Mouse (Mus musculus) embryonic facial prominence, embryonic 13.5 days (tissue): ENCODE measurements around the gene Slc9a7. TPM values are rescaled to one million over a fixed set of nuclear protein-coding genes. Genes with fewer than 3 reads are reported as not detected.
A peak's percentile ranks its signal among the peaks of the same experiment; 100 is the strongest.

Source experiments
- ATAC-seq: fragments of 200-750 bp; cut with Nextera tagmentation; 2 replicates; pipeline ENCODE4 v1.8.0; 2017; ENCODE audit warnings: low read depth; ENCODE audit not compliant: insufficient number of reproducible peaks, insufficient read depth, low FRiP score, low TSS enrichment
- H3K27ac ChIP-seq: fragments of 300-500 bp; sonication (generic); 2 replicates; pipeline ENCODE4 v1.5.1; 2015; ENCODE audit warnings: moderate library complexity, mild to moderate bottlenecking, inconsistent platforms
- H3K27me3 ChIP-seq: fragments of 300-500 bp; sonication (generic); 2 replicates; pipeline ENCODE4 v1.6.1; 2015; ENCODE audit warnings: mild to moderate bottlenecking, inconsistent platforms
- H3K36me3 ChIP-seq: fragments of 300-500 bp; sonication (generic); 2 replicates; pipeline ENCODE4 v1.6.1; 2015; ENCODE audit warnings: mild to moderate bottlenecking, inconsistent platforms
- H3K4me1 ChIP-seq: fragments of 300-500 bp; sonication (generic); 2 replicates; pipeline ENCODE4 v1.6.1; 2015; ENCODE audit warnings: inconsistent platforms
- H3K4me2 ChIP-seq: fragments of 300-500 bp; sonication (generic); 2 replicates; pipeline ENCODE4 v1.6.1; 2015; ENCODE audit warnings: moderate library complexity, mild to moderate bottlenecking, inconsistent platforms
- H3K4me3 ChIP-seq: fragments of 300-500 bp; sonication (generic); 2 replicates; pipeline ENCODE4 v1.5.1; 2015; ENCODE audit warnings: mild to moderate bottlenecking, inconsistent platforms
- H3K9ac ChIP-seq: fragments of 300-500 bp; sonication (generic); 2 replicates; pipeline ENCODE4 v1.6.1; 2015; ENCODE audit warnings: mild to moderate bottlenecking, inconsistent platforms
- H3K9me3 ChIP-seq: fragments of 300-500 bp; sonication (generic); 2 replicates; pipeline ENCODE4 v1.6.1; 2016; ENCODE audit warnings: inconsistent platforms
- WGBS: fragments of 180-500 bp; shearing (Covaris S2); methylation state at CpG from one replicate; pipeline ENCODE4 v1.1.7; 2015; ENCODE audit warnings: mixed read lengths; 5-methylcytosine and 5-hydroxymethylcytosine counted together
- polyA plus RNA-seq: library from polyadenylated mRNA; unstranded; fragments of >200 nt; fragmentation: Nextera tagmentation; extraction: Ambion mirVana; gene quantifications from 2 replicates; pipeline ENCODE4 v1.2.1, GENCODE M21; 2015

Slc9a7 gene
- polyA plus RNA-seq: 0.60 and 1.4 TPM in 2 replicates

GRCm38 (mm10) chrX:20291282-20292039 is at the start of gene Slc9a7:
Gene Slc9a7 (minus strand): TSS chrX:20291807.
- Histone ChIP-seq H3K4me2 (peak within 1 kb of the TSS; percentile 76), H3K4me3 (peak within 1 kb of the TSS; percentile 56), H3K27ac (no peak within 1 kb of the TSS), H3K9me3 (no peaks in the 10 kb centered on the region), H3K4me1 (no peaks in the 10 kb centered on the region), H3K27me3 (peaks cover 15% of the 10 kb centered on the region), H3K36me3 (no peaks in the 10 kb centered on the region), H3K9ac (peak within 1 kb of the TSS; percentile 67)
- ATAC-seq: peak; percentile 76; the same call in 1 of the 2 replicates
- WGBS: 14% methylated on average over 44 of the region's 65 CpGs

GRCm38 (mm10) chrX:20335722-20336121 is 44.1 kb upstream of the Slc9a7 start:
- no peak overlapping the region for H3K4me3 ChIP-seq
- no peaks in the 10 kb centered on the region for H3K4me1 ChIP-seq
- WGBS: 26% methylated on average over 2 of the region's 2 CpGs
- H3K4me2 ChIP-seq: no peak overlapping the region
- no peaks in the 10 kb centered on the region for H3K36me3 ChIP-seq
- H3K27me3 ChIP-seq: no peaks in the 10 kb centered on the region
- ATAC-seq: no peak
- H3K9me3 ChIP-seq: no peaks in the 10 kb centered on the region
- H3K9ac ChIP-seq: no peak overlapping the region
- no peak overlapping the region for H3K27ac ChIP-seq

- ATAC-seq: no peak
Measured at GRCm38 (mm10) chrX:20332756-20333155, 41.1 kb upstream of the Slc9a7 start.

GRCm38 (mm10) chrX:20307215-20307614 is 15.6 kb upstream of the Slc9a7 start:
- H3K4me1 ChIP-seq: no peaks in the 10 kb centered on the region
- 44% methylated on average over 3 of the region's 3 CpGs for WGBS
- no peak overlapping the region for H3K27ac ChIP-seq
- H3K9ac ChIP-seq: no peak overlapping the region
- no peak overlapping the region for H3K4me2 ChIP-seq
- no peak for ATAC-seq
- H3K27me3 ChIP-seq: no peaks in the 10 kb centered on the region
- H3K9me3 ChIP-seq: no peaks in the 10 kb centered on the region
- no peak overlapping the region for H3K4me3 ChIP-seq
- no peaks in the 10 kb centered on the region for H3K36me3 ChIP-seq

More at GRCm38 (mm10) chrX:20332756-20333155, 41.1 kb upstream of the Slc9a7 start:
- Histone ChIP-seq H3K4me3 (no peak overlapping the region), H3K4me2 (no peak overlapping the region), H3K27ac (no peak overlapping the region), H3K9me3 (no peaks in the 10 kb centered on the region), H3K4me1 (no peaks in the 10 kb centered on the region), H3K9ac (no peak overlapping the region), H3K36me3 (no peaks in the 10 kb centered on the region), H3K27me3 (no peaks in the 10 kb centered on the region)
- 67% methylated on average over 1 of the region's 1 CpGs for WGBS

- ATAC-seq: no peak
- Histone ChIP-seq H3K27me3 (no peaks in the 10 kb centered on the region), H3K4me2 (no peak overlapping the region), H3K9ac (no peak overlapping the region), H3K27ac (no peak overlapping the region), H3K36me3 (no peaks in the 10 kb centered on the region), H3K4me3 (no peak overlapping the region), H3K9me3 (no peaks in the 10 kb centered on the region), H3K4me1 (no peaks in the 10 kb centered on the region)
Measured at GRCm38 (mm10) chrX:20305941-20306340, 14.3 kb upstream of the Slc9a7 start.

GRCm38 (mm10) chrX:20303280-20303679 is 11.7 kb upstream of the Slc9a7 start:
- H3K27ac ChIP-seq: no peak overlapping the region
- ATAC-seq: no peak
- H3K9ac ChIP-seq: no peak overlapping the region
- no peaks in the 10 kb centered on the region for H3K9me3 ChIP-seq
- no peak overlapping the region for H3K4me3 ChIP-seq
- H3K27me3 ChIP-seq: no peaks in the 10 kb centered on the region
- no peaks in the 10 kb centered on the region for H3K36me3 ChIP-seq
- H3K4me1 ChIP-seq: no peaks in the 10 kb centered on the region
- H3K4me2 ChIP-seq: no peak overlapping the region

GRCm38 (mm10) chrX:20292040-20292417 is 422 bp upstream of the Slc9a7 start:
- no peak overlapping the region for H3K9ac ChIP-seq
- H3K4me3 ChIP-seq: peak overlapping the region; percentile 56
- ATAC-seq: no peak
- H3K36me3 ChIP-seq: no peaks in the 10 kb centered on the region
- H3K9me3 ChIP-seq: no peaks in the 10 kb centered on the region
- H3K4me1 ChIP-seq: no peaks in the 10 kb centered on the region
- H3K4me2 ChIP-seq: peak overlapping the region; percentile 76
- 36% methylated on average over 11 of the region's 11 CpGs for WGBS
- H3K27ac ChIP-seq: no peak overlapping the region
- H3K27me3 ChIP-seq: peaks cover 15% of the 10 kb centered on the region

- no peaks in the 10 kb centered on the region for H3K4me1 ChIP-seq
- H3K27ac ChIP-seq: no peak overlapping the region
- 34% methylated on average over 5 of the region's 5 CpGs for WGBS
- ATAC-seq: no peak
- peaks cover 15% of the 10 kb centered on the region for H3K27me3 ChIP-seq
- H3K36me3 ChIP-seq: no peaks in the 10 kb centered on the region
- peak overlapping the region; percentile 67; the same call in 1 of the 2 replicates for H3K9ac ChIP-seq
- H3K4me3 ChIP-seq: peak overlapping the region; percentile 56
- H3K9me3 ChIP-seq: no peaks in the 10 kb centered on the region
- H3K4me2 ChIP-seq: peak overlapping the region; percentile 76
Measured at GRCm38 (mm10) chrX:20290715-20291114, 892 bp downstream of the Slc9a7 start.

GRCm38 (mm10) chrX:20288674-20289073 is 2.9 kb downstream of the Slc9a7 start:
- Histone ChIP-seq H3K27ac (no peak overlapping the region), H3K9me3 (no peaks in the 10 kb centered on the region), H3K4me2 (no peak overlapping the region), H3K4me1 (no peaks in the 10 kb centered on the region), H3K27me3 (peaks cover 15% of the 10 kb centered on the region), H3K4me3 (no peak overlapping the region), H3K9ac (no peak overlapping the region), H3K36me3 (no peaks in the 10 kb centered on the region)
- ATAC-seq: no peak
- WGBS: 92% methylated on average over 3 of the region's 3 CpGs

- Histone ChIP-seq H3K4me2 (no peak overlapping the region), H3K36me3 (no peaks in the 10 kb centered on the region), H3K27ac (no peak overlapping the region), H3K9me3 (no peaks in the 10 kb centered on the region), H3K4me1 (no peaks in the 10 kb centered on the region), H3K4me3 (no peak overlapping the region), H3K27me3 (peaks cover 4% of the 10 kb centered on the region; the same call in 1 of the 2 replicates), H3K9ac (no peak overlapping the region)
- no peak for ATAC-seq
- 71% methylated on average over 2 of the region's 2 CpGs for WGBS
Measured at GRCm38 (mm10) chrX:20286254-20286653, 5.4 kb downstream of the Slc9a7 start.

- no peaks in the 10 kb centered on the region for H3K4me1 ChIP-seq
- ATAC-seq: no peak
- H3K27me3 ChIP-seq: no peaks in the 10 kb centered on the region
- no peak overlapping the region for H3K27ac ChIP-seq
- H3K9ac ChIP-seq: no peak overlapping the region
- no peaks in the 10 kb centered on the region for H3K36me3 ChIP-seq
- H3K4me2 ChIP-seq: no peak overlapping the region
- no peaks in the 10 kb centered on the region for H3K9me3 ChIP-seq
- no peak overlapping the region for H3K4me3 ChIP-seq
- 74% methylated on average over 6 of the region's 6 CpGs for WGBS
Measured at GRCm38 (mm10) chrX:20279424-20279823, 12.2 kb downstream of the Slc9a7 start.

GRCm38 (mm10) chrX:20273854-20274253 is 17.8 kb downstream of the Slc9a7 start:
- H3K27ac ChIP-seq: no peak overlapping the region
- H3K9ac ChIP-seq: no peak overlapping the region
- H3K4me1 ChIP-seq: no peaks in the 10 kb centered on the region
- ATAC-seq: no peak
- no peak overlapping the region for H3K4me2 ChIP-seq
- no peak overlapping the region for H3K4me3 ChIP-seq
- H3K9me3 ChIP-seq: no peaks in the 10 kb centered on the region
- no peaks in the 10 kb centered on the region for H3K36me3 ChIP-seq
- H3K27me3 ChIP-seq: no peaks in the 10 kb centered on the region
